Mouse (Mus musculus): ENCODE measurements around the gene Fgfr2.

Gene Fgfr2

GRCm38 (mm10) chr7:131951131-131951530 is 1172.0 kb downstream of the Fgfr2 start:
- no peak for DNase-seq (ENCODE audit: low spot score)

- DNase-seq (ENCODE audit: low spot score), result no peak
Measured at GRCm38 (mm10) chr7:131937611-131938010, 1185.5 kb downstream of the Fgfr2 start.

GRCm38 (mm10) chr7:131927288-131928050 is 1195.7 kb downstream of the Fgfr2 start:
- DNase-seq (ENCODE audit: low spot score), result no peak

GRCm38 (mm10) chr7:131917384-131917783 is 1205.8 kb downstream of the Fgfr2 start:
- DNase-seq (ENCODE audit: low spot score), result no peak

- DNase-seq (ENCODE audit: low spot score), result no peak
Measured at GRCm38 (mm10) chr7:131909611-131910010, 1213.5 kb downstream of the Fgfr2 start.

- DNase-seq (ENCODE audit: low spot score), result no peak
Measured at GRCm38 (mm10) chr7:131906499-131907190, 1216.5 kb downstream of the Fgfr2 start.

GRCm38 (mm10) chr7:131899356-131899755 is 1223.8 kb downstream of the Fgfr2 start:
- DNase-seq (ENCODE audit: low spot score), result peak; percentile 56

GRCm38 (mm10) chr7:131897282-131897681 is 1225.9 kb downstream of the Fgfr2 start:
- no peak for DNase-seq (ENCODE audit: low spot score)

GRCm38 (mm10) chr7:131882824-131883223 is 1240.3 kb downstream of the Fgfr2 start:
- no peak for DNase-seq (ENCODE audit: low spot score)

- DNase-seq (ENCODE audit: low spot score), result peak; percentile 76
Measured at GRCm38 (mm10) chr7:131881876-131882615, 1241.1 kb downstream of the Fgfr2 start.

GRCm38 (mm10) chr7:131880150-131880549 is 1243.0 kb downstream of the Fgfr2 start:
- DNase-seq (ENCODE audit: low spot score), result no peak

- no peak for DNase-seq (ENCODE audit: low spot score)
Measured at GRCm38 (mm10) chr7:131878846-131879245, 1244.3 kb downstream of the Fgfr2 start.

GRCm38 (mm10) chr7:131861157-131861556 is 1262.0 kb downstream of the Fgfr2 start:
- DNase-seq (ENCODE audit: low spot score), result no peak

- DNase-seq (ENCODE audit: low spot score), result no peak
Measured at GRCm38 (mm10) chr7:131855641-131856040, 1267.5 kb downstream of the Fgfr2 start.

- DNase-seq (ENCODE audit: low spot score), result no peak
Measured at GRCm38 (mm10) chr7:131850579-131850978, 1272.6 kb downstream of the Fgfr2 start.

GRCm38 (mm10) chr7:131846066-131846905 is 1276.9 kb downstream of the Fgfr2 start:
- no peak for DNase-seq (ENCODE audit: low spot score)

- DNase-seq (ENCODE audit: low spot score), result no peak
Measured at GRCm38 (mm10) chr7:131830261-131830660, 1292.9 kb downstream of the Fgfr2 start.

- no peak for DNase-seq (ENCODE audit: low spot score)
Measured at GRCm38 (mm10) chr7:131826811-131827210, 1296.3 kb downstream of the Fgfr2 start.

- no peak for DNase-seq (ENCODE audit: low spot score)
Measured at GRCm38 (mm10) chr7:131817976-131818375, 1305.2 kb downstream of the Fgfr2 start.

- no peak for DNase-seq (ENCODE audit: low spot score)
Measured at GRCm38 (mm10) chr7:131816641-131817040, 1306.5 kb downstream of the Fgfr2 start.

- DNase-seq (ENCODE audit: low spot score), result no peak
Measured at GRCm38 (mm10) chr7:131812116-131812515, 1311.0 kb downstream of the Fgfr2 start.

- no peak for DNase-seq (ENCODE audit: low spot score)
Measured at GRCm38 (mm10) chr7:131810916-131811315, 1312.2 kb downstream of the Fgfr2 start.

All from ovary, postnatal 14 days (tissue).